Mouse (Mus musculus) 3134 (cell line): ENCODE measurements around the gene Crygd.

Source experiments
- DNase-seq: peaks from one replicate; pipeline ENCODE4 v3.0.0-alpha.2; 2011; ENCODE audit warnings: low spot score; ENCODE audit not compliant: insufficient read length; ENCODE audit errors: extremely low read depth

Crygd gene

DNA sequence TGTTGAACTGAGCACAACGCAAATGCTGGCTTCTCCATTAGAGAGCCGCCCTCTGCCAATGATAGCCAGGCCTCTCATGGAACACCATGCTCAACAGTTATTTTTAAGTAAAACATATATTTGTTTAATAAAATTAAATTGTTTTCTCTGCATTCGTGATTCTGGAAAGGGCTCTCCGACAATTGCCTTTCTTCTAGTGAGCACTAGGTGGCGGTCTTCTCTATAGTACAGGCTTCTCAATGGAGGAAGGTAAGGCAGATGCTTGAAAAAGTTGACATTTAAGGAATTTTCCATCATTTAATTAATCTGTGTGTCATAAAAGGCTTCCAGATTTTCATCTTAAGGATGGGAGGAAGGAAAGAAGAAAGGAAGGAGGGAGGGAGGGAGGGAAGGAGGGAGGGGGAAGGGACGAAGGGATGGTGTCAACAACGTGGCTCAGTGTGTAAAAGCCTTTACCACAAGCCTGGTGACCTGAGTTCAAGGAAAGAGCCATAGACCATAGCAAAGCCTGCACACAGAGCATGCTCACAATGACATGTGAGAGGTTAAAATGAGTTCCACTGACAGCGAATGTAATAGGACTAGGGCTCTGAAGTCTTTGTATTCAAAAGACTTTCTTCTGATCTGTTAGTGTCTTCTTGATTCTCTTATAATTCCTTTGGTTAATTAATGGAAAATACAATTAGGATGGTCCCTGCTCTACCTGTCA, 16.7 kb downstream of the Crygd start:
- peak; percentile 13 for DNase-seq

GRCm38 (mm10) chr1:65043433-65043832, 19.8 kb downstream of the Crygd start:
- DNase-seq, result no peak

DNA sequence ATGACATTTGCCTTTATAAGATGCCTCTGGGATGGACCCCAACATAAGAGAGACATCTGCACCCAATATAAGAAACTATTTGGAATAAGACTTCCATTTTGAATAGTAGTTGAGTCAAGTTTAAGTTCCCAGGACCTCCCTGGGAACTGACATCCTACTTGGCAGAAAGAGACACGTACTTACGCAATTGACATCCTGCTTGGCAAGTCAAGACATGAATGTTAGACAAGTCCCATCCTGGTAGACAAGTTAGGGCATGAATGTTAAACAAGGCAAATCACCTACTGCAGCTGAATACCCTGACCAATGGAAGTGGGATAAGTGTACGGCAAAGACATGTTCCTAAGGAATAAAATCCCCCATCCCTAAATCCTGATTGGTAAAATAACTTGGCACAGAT, 21.4 kb downstream of the Crygd start:
- no peak for DNase-seq

DNA sequence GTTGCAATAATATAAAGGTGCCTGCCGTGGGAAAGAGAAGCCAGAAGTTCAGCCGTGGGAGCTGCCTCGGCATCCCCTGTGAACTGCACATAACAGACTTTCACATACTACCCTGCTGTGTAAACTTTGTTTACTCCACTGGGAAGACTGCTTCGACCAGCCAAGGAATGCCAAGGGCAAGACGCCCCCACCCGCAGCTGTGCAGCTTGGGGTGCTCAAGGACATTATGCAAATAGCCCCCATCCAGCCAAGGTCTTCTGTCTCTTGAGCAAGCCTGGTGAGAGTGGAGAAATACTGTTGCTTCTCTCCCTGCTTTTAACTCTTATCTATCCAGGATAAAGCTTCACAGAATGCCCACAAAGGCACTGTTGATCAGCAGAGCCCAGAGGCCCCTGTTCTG, 22.4 kb downstream of the Crygd start:
- no peak for DNase-seq

DNA sequence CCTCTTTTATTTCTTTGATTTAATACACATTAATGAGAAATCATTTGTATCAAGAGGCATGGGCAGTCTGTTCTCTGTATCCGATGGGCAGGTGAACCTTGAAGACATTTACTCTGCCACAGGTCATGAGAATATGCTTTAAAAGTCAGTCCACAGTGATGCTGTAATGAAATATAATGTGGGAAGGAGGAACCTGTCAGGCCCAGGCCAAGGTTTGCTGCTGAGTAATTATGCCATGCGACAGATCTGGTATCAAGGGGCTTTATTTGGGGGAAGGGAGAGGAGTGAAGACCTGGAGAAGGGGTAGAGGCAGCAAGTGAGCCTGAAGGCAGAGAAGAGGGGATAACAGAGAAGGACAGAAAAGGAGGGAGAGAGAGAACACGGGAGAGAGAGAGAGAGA, 23.6 kb downstream of the Crygd start:
- no peak for DNase-seq

DNA sequence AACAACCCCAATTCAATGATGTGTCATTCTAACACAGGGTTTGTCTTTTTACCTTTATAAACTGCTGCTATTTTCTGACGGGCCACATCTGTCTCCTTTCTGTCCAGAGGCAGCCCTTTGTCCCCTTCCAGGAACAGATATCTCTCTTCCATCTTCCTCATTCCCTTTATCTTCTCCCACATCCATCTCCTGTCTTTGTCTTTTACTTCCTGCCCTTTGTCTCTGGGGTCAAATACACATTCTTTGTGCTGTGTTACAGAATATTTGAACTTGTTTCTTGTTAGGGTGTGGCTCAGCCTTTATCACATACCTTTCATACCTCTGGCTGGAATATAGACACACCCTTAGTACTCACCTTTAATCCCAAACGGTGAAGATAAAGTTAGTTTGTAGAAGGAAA, 25.7 kb downstream of the Crygd start:
- DNase-seq, result no peak

DNA sequence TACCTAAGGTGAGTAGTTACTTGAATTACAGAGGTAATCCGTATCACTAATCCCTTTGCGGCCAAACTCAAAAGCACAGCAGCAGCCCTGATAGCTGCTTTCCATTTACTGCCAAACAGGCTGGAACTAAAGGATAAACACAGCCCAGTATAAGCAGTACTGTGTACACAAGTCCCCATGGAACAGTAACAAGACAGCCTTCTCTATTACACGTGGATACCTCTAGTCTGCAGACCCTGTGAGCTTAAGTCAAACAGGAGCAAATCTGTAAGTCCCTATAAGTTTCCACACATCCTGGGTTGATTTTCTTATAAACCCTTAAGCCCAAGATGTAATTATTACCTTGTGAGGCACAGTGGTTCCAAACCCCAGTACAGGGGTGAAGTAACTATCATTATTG, 27.7 kb downstream of the Crygd start:
- DNase-seq, result no peak

DNA sequence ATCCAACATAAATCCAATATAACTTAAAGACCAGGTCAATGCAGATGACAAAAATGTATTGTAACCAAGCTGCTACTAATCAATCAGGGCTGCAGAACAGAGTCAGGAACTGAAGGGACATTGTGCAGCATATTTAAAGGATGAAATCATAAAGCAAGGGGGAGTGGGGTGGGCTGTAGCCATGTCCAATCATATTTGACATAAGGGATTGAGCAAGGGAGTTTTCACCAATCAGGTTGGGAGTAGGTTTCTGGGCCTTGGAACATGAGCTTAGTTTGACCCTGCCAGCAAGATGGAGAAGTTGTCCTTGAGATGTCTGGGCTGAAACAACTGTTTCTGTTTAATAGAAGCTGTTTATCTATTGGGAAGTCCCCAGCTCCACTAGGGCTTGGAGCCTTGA, 30.6 kb downstream of the Crygd start, which contains the start of gene Akr1cl:
Akr1cl (minus strand) TSS at position 119 of the 400 bp plus-strand sequence.
- DNase-seq, result no peak

DNA sequence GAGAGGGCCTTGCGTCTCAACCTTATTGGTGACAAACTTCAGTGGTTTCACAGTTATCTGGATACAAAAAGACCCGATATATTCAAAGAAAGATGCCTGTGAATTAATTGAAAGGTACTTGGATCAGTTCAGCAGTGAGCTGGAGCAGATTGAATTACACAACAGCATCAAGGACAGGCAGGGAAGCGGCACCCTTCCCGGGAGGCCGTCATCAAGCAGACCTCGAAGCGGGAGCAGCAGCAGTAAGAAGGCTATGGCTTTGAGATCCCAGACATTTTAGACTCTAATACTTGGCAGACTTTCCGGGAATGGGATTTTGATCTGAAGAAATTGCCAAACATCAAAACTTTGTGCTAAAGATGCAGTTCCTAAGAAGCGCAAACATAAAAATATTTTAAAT, 35.0 kb downstream of the Crygd start:
- DNase-seq, result no peak

DNA sequence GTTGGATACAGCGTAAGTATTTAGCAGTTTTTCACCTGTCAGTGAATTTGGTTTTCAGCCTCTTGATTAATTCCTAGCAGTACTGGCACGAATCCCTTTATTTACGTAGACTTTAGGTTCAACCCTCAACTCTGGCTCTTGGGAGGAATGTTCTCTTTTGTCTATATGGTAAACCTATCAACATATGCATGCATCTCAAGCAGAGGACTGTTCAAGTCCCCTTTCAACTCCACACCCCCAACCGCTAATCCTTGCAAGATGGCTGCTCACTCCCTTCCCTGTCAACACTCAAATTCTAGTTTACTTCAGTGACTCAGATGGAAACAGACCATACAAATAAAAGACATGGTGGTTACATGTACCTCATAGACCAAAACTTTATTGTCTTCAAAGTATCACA, 50.5 kb downstream of the Crygd start:
- no peak for DNase-seq
